ENCODE assay signal across 8 mouse cellular contexts in the genomic region with DNA sequence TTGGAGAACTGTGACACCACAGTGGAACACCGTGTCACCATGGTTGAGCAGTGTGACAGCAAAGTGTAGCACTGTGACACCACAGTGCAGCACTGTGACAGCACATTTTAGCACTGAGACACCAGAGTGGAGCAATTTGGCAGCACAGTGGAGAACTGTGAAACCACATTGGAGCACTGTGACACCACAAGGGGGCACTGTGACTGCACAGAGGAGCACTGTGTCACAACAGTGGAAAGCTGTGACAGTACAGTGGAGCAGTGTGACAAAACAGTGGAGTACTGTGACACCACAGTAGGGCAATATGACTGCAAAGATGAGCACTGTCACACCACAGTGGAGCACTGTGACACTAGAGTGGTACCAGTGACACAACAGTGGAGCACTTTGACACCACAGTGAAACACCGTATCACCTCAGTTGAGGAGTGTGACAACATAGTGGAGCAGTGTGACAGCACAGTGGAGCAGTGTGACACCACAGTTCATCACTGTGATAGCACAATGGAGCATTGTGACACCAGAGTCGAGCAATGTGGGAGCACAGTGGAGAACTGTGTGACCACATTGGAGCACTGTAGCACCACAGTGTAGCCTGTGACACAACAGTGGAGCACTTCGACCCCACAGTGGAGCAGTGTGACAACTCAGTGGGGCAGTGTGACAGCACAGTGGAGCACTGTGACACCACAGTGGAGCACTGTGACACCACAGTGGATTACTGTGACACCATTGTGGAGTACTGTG.
DNase-seq lines count a peak whose midpoint lies in the region; ATAC-seq and TF ChIP-seq lines count a peak whose summit lies in the region.

No protein-coding gene starts in this region.

- no peak overlapping the region for H3K27ac ChIP-seq in hindbrain, embryonic 12.5 days
- H3K27ac ChIP-seq in hindbrain, embryonic 16.5 days (ENCODE audit: low read depth, low read length), result no peak overlapping the region
- no peak overlapping the region for H3K27ac ChIP-seq in ES-E14 (ENCODE audit: insufficient read depth, low read depth, low read length, poor library complexity, severe bottlenecking)
- no peak overlapping the region for H3K27ac ChIP-seq in limb, embryonic 14.5 days (replicated peaks; ENCODE audit: low read depth, low read length)
- no peak overlapping the region for H3K27ac ChIP-seq in neural tube, embryonic 14.5 days (ENCODE audit: low read depth, low read length)

- H3K27me3 ChIP-seq in hindbrain, embryonic 12.5 days, result no peaks in the 10 kb centered on the region
- H3K27me3 ChIP-seq in hindbrain, embryonic 16.5 days (replicated peaks; ENCODE audit: control insufficient read depth, insufficient read depth, low read length), result no peaks in the 10 kb centered on the region
- H3K27me3 ChIP-seq in limb, embryonic 14.5 days (ENCODE audit: control insufficient read depth, insufficient read depth, low read length), result no peaks in the 10 kb centered on the region
- H3K27me3 ChIP-seq in neural tube, embryonic 14.5 days (ENCODE audit: control insufficient read depth, insufficient read depth, low read length), result no peaks in the 10 kb centered on the region

- 0 out of 2 replicates have a peak, but pooled peaks cover 3% of the 10 kb centered on the region for H3K36me3 ChIP-seq in hindbrain, embryonic 12.5 days
- no peaks in the 10 kb centered on the region for H3K36me3 ChIP-seq in hindbrain, embryonic 16.5 days (ENCODE audit: control insufficient read depth, insufficient read depth, low read length)
- no peaks in the 10 kb centered on the region for H3K36me3 ChIP-seq in ES-E14 (ENCODE audit: control insufficient read depth, insufficient read depth, low read length, poor library complexity, severe bottlenecking)
- H3K36me3 ChIP-seq in limb, embryonic 14.5 days (ENCODE audit: control insufficient read depth, insufficient read depth, low read length), result no peaks in the 10 kb centered on the region
- no peaks in the 10 kb centered on the region for H3K36me3 ChIP-seq in neural tube, embryonic 14.5 days (ENCODE audit: control insufficient read depth, insufficient read depth, low read length)

- no peaks in the 10 kb centered on the region for H3K4me1 ChIP-seq in hindbrain, embryonic 12.5 days
- no peaks in the 10 kb centered on the region for H3K4me1 ChIP-seq in hindbrain, embryonic 16.5 days (ENCODE audit: control insufficient read depth, insufficient read depth, low read depth, low read length)
- no peaks in the 10 kb centered on the region for H3K4me1 ChIP-seq in ES-E14 (ENCODE audit: control insufficient read depth in 2 of 2, insufficient read depth in 2 of 2, low read length in 2 of 2, poor library complexity in 1 of 2)
- no peaks in the 10 kb centered on the region for H3K4me1 ChIP-seq in limb, embryonic 14.5 days (ENCODE audit: control insufficient read depth, insufficient read depth, low read length)
- no peaks in the 10 kb centered on the region for H3K4me1 ChIP-seq in neural tube, embryonic 14.5 days (ENCODE audit: control insufficient read depth, insufficient read depth, low read length)

- no peak overlapping the region for H3K9ac ChIP-seq in hindbrain, embryonic 12.5 days
- H3K9ac ChIP-seq in hindbrain, embryonic 16.5 days (ENCODE audit: low read depth, low read length), result no peak overlapping the region
- H3K9ac ChIP-seq in ES-E14 (ENCODE audit: insufficient read depth, low read depth, low read length, poor library complexity, severe bottlenecking), result no peak overlapping the region
- no peak overlapping the region for H3K9ac ChIP-seq in limb, embryonic 14.5 days (ENCODE audit: low read depth, low read length, severe bottlenecking)
- H3K9ac ChIP-seq in neural tube, embryonic 14.5 days (replicated peaks; ENCODE audit: low read depth, low read length), result no peak overlapping the region

- 86% methylated on average over 4 of the region's 4 CpGs for WGBS in hindbrain, embryonic 12.5 days
- 86% methylated on average over 4 of the region's 4 CpGs for WGBS in hindbrain, embryonic 16.5 days
- 84% methylated on average over 4 of the region's 4 CpGs for WGBS in limb, embryonic 14.5 days
- WGBS in neural tube, embryonic 14.5 days, result 83% methylated on average over 4 of the region's 4 CpGs

- TF ChIP-seq POLR2A in limb, embryonic 14.5 days (IDR thresholded peaks at IDR 0.05; ENCODE audit: borderline replicate concordance, extremely low read depth, insufficient read depth, insufficient read length), result no peak

- DNase-seq in ES-E14 (ENCODE audit: low read depth, low spot score), result no peak
- peak; percentile 20 for DNase-seq in gastrocnemius, postnatal 10 days
- no peak for DNase-seq in limb, embryonic 14.5 days (ENCODE audit: low spot score)
- DNase-seq in layer of hippocampus, postnatal 14 days (ENCODE audit: low spot score in 2 of 2), result no peak

- in situ Hi-C loops in ES-E14 (cut with MboI; ENCODE audit: low sequenced_read_pairs in 2 of 2, unreplicated experiment in 2 of 2), result no loop called here

- ATAC-seq in hindbrain, embryonic 12.5 days (ENCODE audit: low FRiP score), result peak; percentile 15; the same call in 1 of the 2 replicates
- ATAC-seq in hindbrain, embryonic 16.5 days, result no peak
- ATAC-seq in limb, embryonic 14.5 days (ENCODE audit: low FRiP score, low read depth), result 0 out of 2 replicates have a peak, but pooled peaks have one; percentile 17
- peak; percentile 5; the same call in 1 of the 2 replicates for ATAC-seq in neural tube, embryonic 14.5 days (ENCODE audit: low read depth)
- ATAC-seq in erythroblast, adult 5-6 weeks (replicated peaks; ENCODE audit: low FRiP score, poor library complexity, severe bottlenecking), result no peak

- no peak overlapping the region for H3K4me3 ChIP-seq in hindbrain, embryonic 12.5 days
- H3K4me3 ChIP-seq in hindbrain, embryonic 16.5 days (ENCODE audit: low read length), result no peak overlapping the region
- H3K4me3 ChIP-seq in ES-E14 (ENCODE audit: insufficient read depth in 1 of 2, low read depth in 1 of 2, low read length in 2 of 2, poor library complexity in 1 of 2, severe bottlenecking in 1 of 2), result no peak overlapping the region
- no peak overlapping the region for H3K4me3 ChIP-seq in limb, embryonic 14.5 days (replicated peaks; ENCODE audit: low read length)
- no peak overlapping the region for H3K4me3 ChIP-seq in neural tube, embryonic 14.5 days (ENCODE audit: low read depth, low read length)

- H3K4me2 ChIP-seq in hindbrain, embryonic 12.5 days (replicated peaks), result no peak overlapping the region
- no peak overlapping the region for H3K4me2 ChIP-seq in hindbrain, embryonic 16.5 days (ENCODE audit: low read length)
- H3K4me2 ChIP-seq in limb, embryonic 14.5 days (replicated peaks; ENCODE audit: low read depth, low read length, severe bottlenecking), result no peak overlapping the region
- H3K4me2 ChIP-seq in neural tube, embryonic 14.5 days (ENCODE audit: low read depth, low read length), result no peak overlapping the region

- peaks cover 67% of the 10 kb centered on the region for H3K9me3 ChIP-seq in hindbrain, embryonic 12.5 days (replicated peaks)
- peaks cover 66% of the 10 kb centered on the region for H3K9me3 ChIP-seq in hindbrain, embryonic 16.5 days (ENCODE audit: control insufficient read depth, low read length)
- no peaks in the 10 kb centered on the region for H3K9me3 ChIP-seq in ES-E14 (ENCODE audit: control insufficient read depth, insufficient read depth, low read depth, low read length)
- H3K9me3 ChIP-seq in limb, embryonic 14.5 days (ENCODE audit: control insufficient read depth, low read length), result peaks cover 64% of the 10 kb centered on the region
- H3K9me3 ChIP-seq in neural tube, embryonic 14.5 days (ENCODE audit: control insufficient read depth, low read length), result peaks cover 65% of the 10 kb centered on the region

TF ChIP-seq in ES-E14, 5 proteins besides CTCF, POLR2A, EP300 and RAD21:
- TF ChIP-seq HCFC1 (IDR thresholded peaks at IDR 0.05; ENCODE audit: borderline replicate concordance, insufficient read depth, low read length) (no peak), ZNF384 (IDR thresholded peaks at IDR 0.05; ENCODE audit: low read depth, low read length) (no peak), ZC3H11A (IDR thresholded peaks at IDR 0.05; ENCODE audit: borderline replicate concordance, low read depth, low read length) (0 out of 2 replicates have a peak, but pooled peaks have one; percentile 12)

Comparison
In these comparisons a context has a peak if more than half of its experiments do, and no peak if none do; other contexts are left out.
1. ATAC-seq: peak in hindbrain, embryonic 12.5 days (single experiment), limb, embryonic 14.5 days (single experiment) and neural tube, embryonic 14.5 days (single experiment); none in hindbrain, embryonic 16.5 days (single experiment) and erythroblast, adult 5-6 weeks (single experiment).